Mouse (Mus musculus) megakaryocyte-erythroid progenitor cell, adult 5-6 weeks (primary cell): ENCODE results near the gene Acot3. TPM values are rescaled to one million over a fixed set of nuclear protein-coding genes. Genes with fewer than 3 reads are reported as not detected.
"Not testable (repeated sequence)": the region's sequence is repeated elsewhere in the genome, so short reads cannot be mapped to it uniquely, and the experiment has no call there.

ENCODE experiments used
- ATAC-seq: replicated peaks from 2 replicates; pipeline ENCODE4 v1.8.0; 2016; ENCODE audit warnings: mild to moderate bottlenecking, inconsistent platforms; ENCODE audit not compliant: severe bottlenecking, poor library complexity, low FRiP score, low TSS enrichment
- total RNA-seq, 2 experiments: library from RNA; stranded (forward) in 1 of 2; stranded (reverse) in 1 of 2; fragments of 200-1000, 215-1000 nt in 1 of 2; fragments of >200 nt in 1 of 2; fragmentation: Nextera tagmentation in 1 of 2; gene quantifications; 2 replicates each; pipeline ENCODE4 v1.2.3; 2014 to 2017

The Acot3 gene
- total RNA-seq, 2 experiments from 2014 or later: not detected

DNA sequence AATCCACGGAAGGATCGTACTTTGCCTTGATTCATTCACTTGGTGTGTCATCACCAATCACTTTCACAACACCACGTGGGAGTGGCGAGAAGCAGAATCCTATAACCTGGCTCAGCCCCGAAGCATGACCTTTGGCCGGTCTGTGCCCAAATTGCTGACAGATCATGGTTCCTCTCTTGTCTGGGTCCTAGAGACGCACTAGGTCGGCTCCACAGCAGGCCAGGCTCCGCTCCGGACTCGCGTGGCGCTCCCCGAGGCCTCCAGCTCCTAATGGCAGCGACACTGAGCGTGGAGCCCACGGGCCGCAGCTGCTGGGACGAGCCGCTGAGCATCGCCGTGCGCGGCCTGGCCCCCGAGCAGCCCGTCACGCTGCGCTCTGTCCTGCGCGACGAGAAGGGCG is 13.7 kb upstream of the Acot3 start, which contains the start of gene Acot4:
Gene Acot4 (plus strand): TSS at position 139 of the 400 bp plus-strand sequence.
- ATAC-seq: peak; percentile 37; the same call in 1 of the 2 replicates

GRCm38 (mm10) chr12:84038691-84039111 is 13.2 kb upstream of the Acot3 start, which contains the start of gene Gm49366:
Gene Gm49366 (plus strand): TSS chr12:84038935.
- ATAC-seq: not testable (repeated sequence)

GRCm38 (mm10) chr12:84042248-84042647 is 9.7 kb upstream of the Acot3 start:
- ATAC-seq: no peak

GRCm38 (mm10) chr12:84044045-84044444 is 7.9 kb upstream of the Acot3 start:
- ATAC-seq: no peak

DNA sequence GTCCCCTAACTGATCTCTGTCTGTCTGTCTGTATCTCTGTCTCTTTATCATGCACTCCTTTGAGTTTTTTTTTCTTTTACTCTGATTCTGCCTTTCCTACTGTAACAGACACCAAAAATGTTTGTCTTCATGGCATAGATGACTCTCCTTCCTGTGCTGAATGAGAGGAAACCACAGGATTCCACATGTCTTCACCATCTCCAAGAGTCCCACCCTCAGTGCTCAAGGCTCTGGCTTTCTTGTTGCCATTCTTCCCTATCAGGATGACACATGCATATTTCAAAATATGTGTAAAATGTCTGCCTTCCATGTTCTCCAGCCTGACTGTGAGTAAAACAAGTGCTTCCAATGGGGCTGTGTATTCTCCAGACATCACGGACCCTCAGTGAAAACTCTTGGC is 5.0 kb upstream of the Acot3 start:
- ATAC-seq: no peak

DNA sequence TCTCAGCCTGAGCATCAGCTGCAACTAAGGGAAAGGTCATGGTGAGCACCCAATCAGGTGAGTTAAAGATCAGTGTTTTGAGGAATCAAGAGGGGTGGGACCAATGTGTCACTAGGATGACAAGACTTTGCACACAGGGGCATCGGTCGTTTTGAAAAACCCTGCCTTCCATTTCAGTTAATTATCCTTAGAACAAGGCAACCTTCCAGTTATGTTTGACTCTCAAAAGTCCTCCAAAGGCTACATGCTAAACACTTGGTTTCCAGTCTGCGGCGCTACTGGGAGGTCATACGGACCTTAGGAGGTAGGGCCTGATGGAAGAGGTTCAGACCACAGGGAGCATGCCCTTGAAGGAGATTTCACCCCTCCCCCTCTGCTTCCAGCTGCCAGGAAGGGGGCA is 1.2 kb upstream of the Acot3 start:
- ATAC-seq: not testable (repeated sequence)

GRCm38 (mm10) chr12:84052609-84053008 is 665 bp downstream of the Acot3 start:
- ATAC-seq: no peak

GRCm38 (mm10) chr12:84053173-84053572 is 1.2 kb downstream of the Acot3 start:
- no peak for ATAC-seq

GRCm38 (mm10) chr12:84053679-84054391 is 1.9 kb downstream of the Acot3 start:
- ATAC-seq: no peak

- peak; percentile 67 for ATAC-seq
Observed at GRCm38 (mm10) chr12:84060946-84061345, 9.0 kb downstream of the Acot3 start.

DNA sequence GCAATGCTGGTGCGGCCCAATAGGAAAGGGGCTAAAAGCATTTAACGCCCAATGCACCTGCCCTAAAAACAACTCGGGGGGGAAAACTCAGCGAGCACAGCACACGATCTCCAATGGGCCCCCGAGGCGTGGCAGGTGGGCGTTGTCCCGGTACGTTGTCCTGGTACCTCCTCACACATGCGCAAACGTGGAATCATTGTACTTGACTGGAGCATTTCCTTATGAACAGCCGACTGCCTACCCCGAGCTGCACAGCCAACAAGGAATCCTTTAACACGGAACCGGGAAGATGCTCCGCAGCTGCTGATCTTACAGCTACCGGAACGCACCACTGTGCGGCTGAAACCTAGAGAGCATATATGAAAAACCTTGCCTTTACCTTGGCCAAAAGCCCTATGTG is 10.4 kb downstream of the Acot3 start:
- ATAC-seq: no peak

GRCm38 (mm10) chr12:84063228-84063627 is 11.3 kb downstream of the Acot3 start:
- no peak for ATAC-seq

DNA sequence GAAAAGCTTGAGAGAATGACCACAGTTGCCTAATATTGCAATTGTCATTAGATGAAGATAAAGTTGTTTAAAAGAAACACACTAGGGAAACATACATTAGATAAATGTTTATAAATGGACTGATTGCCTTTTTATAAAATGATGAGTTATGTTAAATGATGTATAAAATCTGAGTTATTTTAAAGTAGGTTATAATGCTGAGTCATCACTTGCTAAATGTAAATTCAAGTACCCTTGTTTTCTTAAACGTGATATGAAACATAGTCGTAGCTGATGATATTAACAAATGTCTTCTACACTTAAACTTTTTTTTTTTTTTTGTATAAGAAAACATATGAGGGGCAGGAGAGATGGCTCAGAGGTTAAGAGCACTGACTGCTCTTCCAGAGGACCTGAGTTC is 11.9 kb downstream of the Acot3 start:
- ATAC-seq: no peak

DNA sequence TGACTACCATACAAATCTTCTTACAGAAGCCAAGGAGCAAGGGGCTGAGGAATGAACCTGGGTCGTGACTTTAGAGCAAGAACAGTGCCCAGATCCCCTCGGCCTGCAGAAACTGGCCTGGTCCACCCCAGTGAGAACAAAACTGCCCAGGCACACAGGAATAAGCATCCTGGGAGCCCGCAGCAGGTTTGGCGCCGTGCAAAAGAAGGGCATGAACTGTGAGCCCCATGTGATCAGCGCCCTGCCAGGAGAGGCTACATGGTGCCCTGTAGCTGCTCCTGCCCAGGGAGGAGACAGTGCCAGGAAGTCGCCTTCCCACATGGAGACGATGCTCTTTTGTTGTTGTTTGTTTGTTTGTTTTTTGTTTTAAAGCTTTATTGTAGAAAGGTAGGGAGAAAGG is 12.7 kb downstream of the Acot3 start:
- ATAC-seq: no peak

- no peak for ATAC-seq
Observed at GRCm38 (mm10) chr12:84067752-84068151, 15.8 kb downstream of the Acot3 start.

GRCm38 (mm10) chr12:84068296-84068695 is 16.4 kb downstream of the Acot3 start:
- no peak for ATAC-seq

- no peak for ATAC-seq
Observed at GRCm38 (mm10) chr12:84068986-84069385, 17.0 kb downstream of the Acot3 start, which contains the start of gene Acot5. Gene Acot5 (plus strand): TSS chr12:84069325.

GRCm38 (mm10) chr12:84069582-84069981 is 17.6 kb downstream of the Acot3 start:
- ATAC-seq: not testable (repeated sequence)

GRCm38 (mm10) chr12:84071696-84072095 is 19.8 kb downstream of the Acot3 start:
- ATAC-seq: no peak

DNA sequence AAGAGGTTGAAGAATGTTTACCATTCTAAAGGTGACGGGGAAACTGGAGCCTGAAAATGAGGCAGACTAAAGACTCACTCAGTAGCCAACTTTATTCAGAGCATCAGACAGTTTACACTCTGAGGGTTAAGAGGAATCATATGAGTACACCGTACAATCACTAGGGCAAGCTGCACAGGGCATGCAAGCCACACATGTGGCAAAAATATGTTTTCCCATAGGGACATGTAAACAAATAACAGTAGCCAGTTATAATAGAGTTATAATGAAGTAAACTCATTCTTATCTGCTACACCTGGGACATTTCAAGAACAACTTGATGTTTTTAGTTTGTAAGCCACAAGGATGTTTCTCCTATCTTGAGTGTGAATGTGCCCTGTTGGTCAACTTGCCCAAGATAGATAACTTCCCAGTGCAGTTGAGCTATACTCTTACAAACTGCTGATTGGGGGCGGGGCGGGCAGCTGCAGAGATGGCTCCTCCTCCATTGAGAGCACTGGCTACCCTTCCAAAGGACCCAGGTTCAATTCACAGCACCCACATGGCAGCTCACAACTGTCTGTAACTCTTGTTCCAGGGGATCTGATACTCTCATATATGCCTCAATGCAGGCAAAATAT is 25.5 kb downstream of the Acot3 start:
- ATAC-seq: peak; percentile 84

DNA sequence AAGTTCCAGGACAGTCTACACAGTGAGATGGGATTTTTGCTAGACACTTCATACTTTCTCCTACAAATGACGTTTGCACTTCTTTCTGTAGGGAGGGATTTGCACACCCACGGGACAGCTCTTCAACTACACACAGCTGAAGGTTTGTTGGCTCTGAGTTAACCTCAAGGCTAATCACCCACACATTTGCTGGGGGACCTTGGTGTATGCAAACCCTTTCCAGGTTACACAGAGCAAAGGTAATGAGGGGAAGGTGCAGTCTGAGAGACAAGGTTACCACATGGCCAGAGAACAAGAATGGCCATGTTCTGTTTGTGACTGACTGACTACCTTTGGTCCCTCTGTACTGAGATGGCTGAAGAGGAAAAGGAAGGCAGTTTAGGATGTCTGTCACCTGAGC is 31.9 kb downstream of the Acot3 start:
- no peak for ATAC-seq
